Mouse (Mus musculus): ENCODE data around the gene Phex.

DNA sequence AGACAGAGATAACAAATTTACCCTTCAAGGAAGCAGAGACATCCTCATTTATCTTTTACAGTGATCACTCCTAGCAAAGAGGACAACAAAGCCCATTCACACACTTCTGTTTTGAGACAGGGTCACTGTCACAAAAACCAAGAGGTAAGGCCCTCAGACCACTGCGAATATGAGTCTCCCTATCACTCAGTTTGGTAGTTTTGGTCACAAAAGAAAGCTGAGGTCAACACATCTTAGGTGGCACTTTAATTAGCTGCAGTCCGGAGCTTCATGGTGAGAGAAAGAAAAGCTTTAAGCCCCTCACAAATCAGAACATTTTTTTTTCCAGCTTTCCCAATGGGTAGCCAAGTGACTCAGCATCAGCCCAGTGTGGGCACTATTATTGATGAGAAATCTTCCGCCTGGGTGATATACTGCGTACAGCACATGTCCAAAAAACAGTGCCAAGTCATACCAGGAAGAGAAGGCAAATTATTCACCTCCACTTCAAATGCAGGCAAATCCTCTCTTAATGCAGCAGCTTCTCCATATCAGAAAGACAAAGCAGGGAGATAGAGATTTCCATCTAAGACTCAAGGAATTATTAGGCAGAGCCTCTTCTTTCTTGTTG, 108.2 kb downstream of the Phex start:
- TF ChIP-seq CTCF (IDR thresholded peaks at IDR 0.05; ENCODE audit: borderline replicate concordance, extremely low read depth, insufficient read depth, insufficient read length) (no peak), POLR2A (IDR thresholded peaks at IDR 0.05; ENCODE audit: borderline replicate concordance, extremely low read depth, insufficient read depth, insufficient read length, poor library complexity, severe bottlenecking) (no peak)
